Mouse (Mus musculus) erythroblast, embryonic 14.5 days (primary cell): ENCODE data around the gene Peli2.

Experiments used
- GATA1 ChIP-seq: IDR thresholded peaks from 2 replicates; pipeline ENCODE4 v1.6.1; 2012; ENCODE audit warnings: low read length, inconsistent platforms, mixed read lengths
- TAL1 ChIP-seq: IDR thresholded peaks from 3 replicates; pipeline ENCODE4 v1.6.1; 2012; ENCODE audit warnings: low read length, inconsistent platforms, mixed read lengths

GRCm38 (mm10) chr14:48266710-48267109 is 146.1 kb downstream of the Peli2 start:
- TF ChIP-seq GATA1: no peak
- TF ChIP-seq TAL1: no peak
